In genomic region chr7:45856950-45857901, GRCm38 (mm10) we compare ENCODE assay signal across 8 mouse cellular contexts. TPM values are rescaled to one million over a fixed set of nuclear protein-coding genes. Genes with fewer than 3 reads are reported as not detected.
DNase-seq lines count a peak whose midpoint lies in the region; ATAC-seq and TF ChIP-seq lines count a peak whose summit lies in the region.

No protein-coding gene starts in this region.

- peak overlapping the region; percentile 33 for H3K4me3 ChIP-seq in kidney, embryonic 14.5 days (ENCODE audit: low read length)
- H3K4me3 ChIP-seq in hindbrain, postnatal 0 days (ENCODE audit: low read length): peak overlapping the region; percentile 26

- H3K4me1 ChIP-seq in kidney, embryonic 14.5 days (ENCODE audit: control insufficient read depth, insufficient read depth, low read length): peaks cover 13% of the 10 kb centered on the region
- H3K4me1 ChIP-seq in hindbrain, postnatal 0 days (ENCODE audit: insufficient read depth, low read length): no peaks in the 10 kb centered on the region

- WGBS in kidney, embryonic 14.5 days: 5% methylated on average over 30 of the region's 30 CpGs
- 10% methylated on average over 29 of the region's 30 CpGs for WGBS in hindbrain, postnatal 0 days

- peak overlapping the region; percentile 31; the same call in 1 of the 2 replicates for H3K9ac ChIP-seq in kidney, embryonic 14.5 days (ENCODE audit: low read depth, low read length)
- no peak overlapping the region for H3K9ac ChIP-seq in hindbrain, postnatal 0 days (replicated peaks; ENCODE audit: low read length)

- no peaks in the 10 kb centered on the region for H3K36me3 ChIP-seq in kidney, embryonic 14.5 days (ENCODE audit: control insufficient read depth, insufficient read depth, low read length)
- no peaks in the 10 kb centered on the region for H3K36me3 ChIP-seq in hindbrain, postnatal 0 days (ENCODE audit: insufficient read depth, low read length)

- no peaks in the 10 kb centered on the region for H3K9me3 ChIP-seq in kidney, embryonic 14.5 days (ENCODE audit: control insufficient read depth, low read length)
- no peaks in the 10 kb centered on the region for H3K9me3 ChIP-seq in hindbrain, postnatal 0 days (ENCODE audit: low read length)

- H3K27ac ChIP-seq in kidney, embryonic 14.5 days (ENCODE audit: low read depth, low read length): no peak overlapping the region
- no peak overlapping the region for H3K27ac ChIP-seq in hindbrain, postnatal 0 days

- peak; percentile 50 for ATAC-seq in kidney, embryonic 14.5 days (ENCODE audit: low FRiP score, low TSS enrichment)
- ATAC-seq in hindbrain, postnatal 0 days: peak; percentile 44; the same call in 1 of the 2 replicates

- DNase-seq in kidney, adult 8-10 months: no peak
- peak; percentile 64 for DNase-seq in embryo, embryonic 10.5 days (ENCODE audit: low spot score)
- peak; percentile 38 for DNase-seq in hindbrain, postnatal 0 days (ENCODE audit: low spot score)
- peak; percentile 32 for DNase-seq in lung, postnatal 36 days
- peak; percentile 75 for DNase-seq in testis, postnatal 10 days (ENCODE audit: low spot score)
- DNase-seq in frontal cortex, postnatal 14 days (ENCODE audit: low spot score in 2 of 2): no peak
- DNase-seq in gastrocnemius, adult 18-20 months (ENCODE audit: low spot score): no peak

- no peak for TF ChIP-seq CTCF in hindbrain, postnatal 0 days (IDR thresholded peaks at IDR 0.05; ENCODE audit: low read depth)

- peak overlapping the region; percentile 69 for H3K4me2 ChIP-seq in kidney, embryonic 14.5 days (replicated peaks; ENCODE audit: low read depth, low read length)
- H3K4me2 ChIP-seq in hindbrain, postnatal 0 days (ENCODE audit: low read depth, low read length): peak overlapping the region; percentile 53

- H3K27me3 ChIP-seq in kidney, embryonic 14.5 days (ENCODE audit: control insufficient read depth, insufficient read depth, low read length): peaks cover 14% of the 10 kb centered on the region; the same call in 1 of the 2 replicates
- H3K27me3 ChIP-seq in hindbrain, postnatal 0 days (ENCODE audit: insufficient read depth, low read length): no peaks in the 10 kb centered on the region

RNA-seq across cellular contexts. Expression of gene Kdelr1, which starts 15.3 kb away (rescaled TPM):
- 145 and 184 TPM in 2 replicates for polyA plus RNA-seq in kidney, embryonic 14.5 days (2014; fragmentation: Nextera tagmentation; extraction: Ambion mirVana)
- 161 and 196 TPM in 2 replicates for total RNA-seq in hindbrain, postnatal 0 days (2014; rRNA removed)
- 45.9 and 50.2 TPM in 2 replicates for polyA plus RNA-seq in hindbrain, postnatal 0 days (2015; fragmentation: Nextera tagmentation; extraction: Ambion mirVana)
- total RNA-seq in gastrocnemius, adult 18-20 months (2021): 10 to 100 TPM; 62.0 to 65.6 TPM

RNA-seq across cellular contexts. Expression of gene Grin2d, which starts 21.0 kb away (rescaled TPM):
- 0.28 and 0.37 TPM in 2 replicates for polyA plus RNA-seq in kidney, embryonic 14.5 days (2014; fragmentation: Nextera tagmentation; extraction: Ambion mirVana)
- 37.8 and 44.9 TPM in 2 replicates for total RNA-seq in hindbrain, postnatal 0 days (2014; rRNA removed)
- 4.1 and 4.4 TPM in 2 replicates for polyA plus RNA-seq in hindbrain, postnatal 0 days (2015; fragmentation: Nextera tagmentation; extraction: Ambion mirVana)
- total RNA-seq in gastrocnemius, adult 18-20 months (2021): under 1 TPM; 0.11 to 0.17 TPM

RNA-seq across cellular contexts. Expression of gene Grwd1, which starts 26.5 kb away (rescaled TPM):
- polyA plus RNA-seq in kidney, embryonic 14.5 days (2014; fragmentation: Nextera tagmentation; extraction: Ambion mirVana): 69.5 and 93.5 TPM in 2 replicates
- total RNA-seq in hindbrain, postnatal 0 days (2014; rRNA removed): 29.1 and 34.6 TPM in 2 replicates
- polyA plus RNA-seq in hindbrain, postnatal 0 days (2015; fragmentation: Nextera tagmentation; extraction: Ambion mirVana): 44.6 and 48.6 TPM in 2 replicates
- 10 to 100 TPM; 13.4 to 14.3 TPM for total RNA-seq in gastrocnemius, adult 18-20 months (2021)

RNA-seq across cellular contexts. Expression of gene Kcnj14, which starts 32.6 kb away (rescaled TPM):
- 1.2 and 1.3 TPM in 2 replicates for polyA plus RNA-seq in kidney, embryonic 14.5 days (2014; fragmentation: Nextera tagmentation; extraction: Ambion mirVana)
- total RNA-seq in hindbrain, postnatal 0 days (2014; rRNA removed): 0.97 and 1.4 TPM in 2 replicates
- polyA plus RNA-seq in hindbrain, postnatal 0 days (2015; fragmentation: Nextera tagmentation; extraction: Ambion mirVana): 0.89 and 1.2 TPM in 2 replicates
- total RNA-seq in gastrocnemius, adult 18-20 months (2021): under 1 TPM in 1 of 2 experiments, not detected in 1; 0.28 TPM

RNA-seq across cellular contexts. Expression of gene Syngr4, which starts 39.3 kb away (rescaled TPM):
- 0.90 and 2.1 TPM in 2 replicates for polyA plus RNA-seq in kidney, embryonic 14.5 days (2014; fragmentation: Nextera tagmentation; extraction: Ambion mirVana)
- not detected in 2 replicates for total RNA-seq in hindbrain, postnatal 0 days (2014; rRNA removed)
- 0.19 and 0.51 TPM in 2 replicates for polyA plus RNA-seq in hindbrain, postnatal 0 days (2015; fragmentation: Nextera tagmentation; extraction: Ambion mirVana)
- total RNA-seq in gastrocnemius, adult 18-20 months (2021): not detected

Comparison
In these comparisons a context has a peak if more than half of its experiments do, and no peak if none do; other contexts are left out.
1. DNase-seq: peak in embryo, embryonic 10.5 days (single experiment), hindbrain, postnatal 0 days (single experiment), lung, postnatal 36 days (single experiment) and testis, postnatal 10 days (single experiment); none in kidney, adult 8-10 months (0 of 2), frontal cortex, postnatal 14 days (0 of 2) and gastrocnemius, adult 18-20 months (single experiment).
2. RNA of gene Grin2d, which starts 21.0 kb away (total RNA-seq): 37.8 to 44.9 TPM in hindbrain, postnatal 0 days; 0.11 to 0.17 TPM in gastrocnemius, adult 18-20 months; every median in the first group is over 10 times any median in the second.